Mouse (Mus musculus) adrenal gland (tissue): ENCODE data around the gene Ptgir.

Experiments used
- intact Hi-C: fragments of 180-260 bp; cut with DNase I; formaldehyde crosslinking; loops from one replicate; pipeline ENCODE4 v1.15.1; 2025

Gene Ptgir

DNA sequence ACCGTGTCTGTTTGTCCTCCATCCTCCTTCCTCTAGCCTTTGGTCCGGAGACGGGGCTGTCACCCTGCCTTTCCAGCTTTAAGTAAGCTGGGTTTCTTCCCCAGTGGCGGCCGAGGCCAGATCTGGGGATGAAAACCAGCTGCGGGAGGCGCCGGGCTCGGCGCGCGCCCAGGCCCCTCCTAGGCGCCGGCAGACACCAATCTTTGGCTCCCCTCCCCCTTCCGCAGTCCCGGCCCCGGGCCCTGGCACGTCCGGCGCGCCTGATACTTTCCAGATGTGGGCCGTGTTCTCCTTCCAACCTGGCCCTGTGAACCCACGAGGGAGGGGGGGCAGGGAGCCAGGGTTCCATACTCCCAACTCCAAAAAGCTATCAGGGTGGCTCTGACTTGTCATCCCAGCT lies 15.3 kb upstream of the Ptgir start:
- intact Hi-C loops = no loop called here

DNA sequence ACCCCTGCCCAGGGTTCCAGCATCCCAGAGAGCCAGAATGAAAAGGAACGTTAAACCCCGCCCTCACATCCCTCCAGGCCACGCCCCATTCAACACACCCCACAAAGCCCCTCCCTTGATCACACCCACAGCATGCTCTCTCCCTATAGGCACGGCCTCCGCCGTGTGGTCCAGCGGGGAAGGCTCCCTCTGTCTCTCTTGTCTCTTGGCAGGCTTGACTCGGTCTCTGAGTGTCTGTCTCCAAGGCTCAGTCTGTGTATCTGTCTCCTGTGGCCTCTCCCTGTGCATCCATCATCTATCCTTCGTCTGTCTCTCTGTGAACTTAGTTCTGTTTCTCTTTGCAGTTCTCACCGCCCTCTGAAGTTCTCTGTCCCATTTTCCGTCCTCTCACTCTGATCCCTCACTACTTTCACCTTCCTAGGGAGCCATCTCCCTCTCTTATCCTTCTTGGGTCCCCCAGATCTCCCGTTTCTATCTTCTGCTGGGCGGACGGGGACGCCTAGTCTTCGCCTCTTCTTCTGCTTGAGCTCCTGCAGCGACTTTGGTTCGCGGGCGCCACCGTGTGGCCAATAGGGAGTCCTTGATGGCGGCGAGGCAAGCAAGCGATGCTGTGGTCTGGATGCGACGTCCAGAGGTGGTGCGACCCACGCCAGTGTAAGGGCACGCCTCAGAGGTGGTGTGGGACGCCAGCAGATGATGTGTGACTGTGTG lies 14.5 kb upstream of the Ptgir start, which contains the start of gene Gng8:
Gene Gng8 (plus strand): TSS at position 146 of the 711 bp plus-strand sequence.
- intact Hi-C loops = no loop called here

DNA sequence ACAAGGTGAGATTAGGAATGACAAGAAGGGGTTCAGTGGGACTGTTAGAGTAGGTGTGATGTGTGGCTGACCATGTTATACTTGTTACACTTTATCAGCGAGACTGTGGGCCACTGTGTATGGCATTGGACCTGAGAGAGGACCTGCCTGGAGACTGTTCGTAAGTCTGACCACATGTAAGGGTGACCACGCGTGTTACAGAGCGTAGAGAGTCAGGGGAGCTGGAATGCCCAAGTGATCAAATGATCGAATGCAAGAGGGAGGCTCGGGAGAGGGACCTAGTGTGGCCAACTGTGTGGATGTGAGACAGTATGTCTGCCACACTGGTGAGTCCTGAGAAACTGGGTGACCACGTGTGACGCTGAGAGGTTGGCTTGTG lies 13.9 kb upstream of the Ptgir start:
- intact Hi-C loops = no loop called here

DNA sequence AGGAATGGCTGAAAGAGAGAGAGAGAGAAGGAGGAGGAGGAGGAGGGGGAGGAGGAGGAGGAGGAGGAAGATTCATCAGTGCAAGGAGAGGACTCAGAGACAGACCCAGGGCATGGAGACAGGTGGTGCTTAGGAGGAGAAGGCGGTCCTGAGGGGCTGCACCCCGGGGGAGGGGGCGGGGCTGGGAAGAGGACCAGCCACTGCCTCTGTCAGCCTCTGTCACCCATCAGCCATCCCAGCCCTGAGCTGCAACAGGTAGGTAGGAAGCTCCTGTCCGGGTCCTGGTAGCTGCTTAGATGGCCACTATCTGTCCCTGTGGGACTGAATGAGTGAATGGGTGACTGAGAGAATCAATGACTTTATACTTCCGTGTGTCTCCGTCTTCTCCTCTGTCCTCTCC lies 12.7 kb upstream of the Ptgir start:
- intact Hi-C loops = no loop called here

DNA sequence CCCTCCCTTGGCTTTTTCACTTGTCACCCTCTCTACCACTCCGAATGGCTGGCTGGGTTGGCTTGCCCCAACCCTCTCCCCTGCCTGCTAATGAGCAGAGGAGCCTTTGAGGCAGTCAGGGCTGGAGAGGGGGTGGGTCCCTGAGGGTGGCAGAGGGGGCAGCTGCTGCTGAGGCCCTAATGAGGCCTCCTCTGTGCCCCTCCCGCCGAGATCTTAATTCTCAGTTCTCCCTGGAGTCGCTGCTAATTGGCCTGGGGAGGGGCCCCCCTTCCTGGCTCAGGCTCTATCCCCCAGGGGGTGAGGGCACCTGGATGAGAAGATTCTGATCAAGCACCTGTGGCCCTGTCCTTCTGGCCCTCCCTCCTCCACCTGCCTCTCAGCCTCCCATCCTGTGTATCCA lies 12.0 kb upstream of the Ptgir start:
- intact Hi-C loops = no loop called here

DNA sequence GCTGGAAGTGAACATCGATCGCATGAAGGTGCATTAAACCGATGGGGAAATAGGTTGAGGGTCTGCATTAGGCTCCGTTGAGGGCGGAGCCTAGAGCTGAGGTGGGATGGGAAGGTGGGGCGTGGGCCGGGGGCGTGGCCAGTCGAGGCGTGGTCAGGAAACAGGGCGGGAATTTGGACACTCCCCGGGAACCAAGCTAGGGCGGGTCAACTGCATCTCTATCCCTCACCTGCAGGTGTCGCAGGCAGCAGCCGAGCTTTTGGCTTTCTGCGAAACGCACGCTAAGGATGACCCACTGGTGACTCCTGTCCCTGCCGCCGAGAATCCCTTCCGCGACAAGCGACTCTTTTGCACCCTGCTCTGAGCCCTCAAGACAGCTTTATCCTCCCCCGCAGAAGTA lies 11.3 kb upstream of the Ptgir start:
- intact Hi-C loops = loop anchor here (5.0 kb wide), 1 partner anchor 33 kb away; no protein-coding TSS in a partner anchor

DNA sequence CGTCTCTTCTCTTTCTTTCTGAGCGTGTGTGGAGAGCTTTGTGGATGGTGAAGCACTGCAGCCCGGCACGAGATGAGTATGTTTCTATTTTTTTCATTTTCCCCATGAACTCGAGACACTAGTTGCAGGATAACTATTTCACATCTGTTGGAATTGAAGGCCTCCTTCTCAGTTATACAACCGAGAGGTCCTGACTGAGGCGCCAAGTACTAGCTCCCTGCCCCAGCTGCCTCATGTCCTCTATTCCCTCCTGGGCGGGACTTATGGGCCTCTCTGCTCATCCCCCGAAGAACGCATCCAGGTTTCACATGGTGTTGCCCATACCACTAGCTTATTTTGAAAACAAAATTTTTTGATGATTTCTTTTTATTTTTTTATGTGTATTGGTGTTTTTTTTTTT lies 10.8 kb upstream of the Ptgir start:
- intact Hi-C loops = loop anchor here (5.0 kb wide), 1 partner anchor 33 kb away; no protein-coding TSS in a partner anchor

DNA sequence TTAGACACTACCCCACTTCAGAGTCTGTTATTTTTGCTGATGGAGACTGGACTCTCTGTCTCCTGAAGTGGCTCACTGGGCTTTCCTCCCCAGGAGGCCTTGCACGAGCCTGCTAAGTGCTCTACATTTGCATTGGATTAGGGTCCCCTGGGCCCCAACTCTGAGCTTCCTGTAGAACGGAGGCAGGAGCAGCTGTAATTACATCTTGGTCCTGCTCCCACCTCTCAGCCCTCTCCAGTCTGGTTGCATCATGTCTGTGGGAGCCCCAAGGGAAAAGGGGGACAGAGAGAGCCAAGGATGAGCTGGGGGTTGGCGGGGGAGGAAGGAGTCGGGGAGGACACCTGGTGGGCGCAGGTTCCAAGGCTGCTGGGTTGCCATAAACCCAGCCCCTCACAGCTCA lies 5.8 kb upstream of the Ptgir start:
- intact Hi-C loops = no loop called here

DNA sequence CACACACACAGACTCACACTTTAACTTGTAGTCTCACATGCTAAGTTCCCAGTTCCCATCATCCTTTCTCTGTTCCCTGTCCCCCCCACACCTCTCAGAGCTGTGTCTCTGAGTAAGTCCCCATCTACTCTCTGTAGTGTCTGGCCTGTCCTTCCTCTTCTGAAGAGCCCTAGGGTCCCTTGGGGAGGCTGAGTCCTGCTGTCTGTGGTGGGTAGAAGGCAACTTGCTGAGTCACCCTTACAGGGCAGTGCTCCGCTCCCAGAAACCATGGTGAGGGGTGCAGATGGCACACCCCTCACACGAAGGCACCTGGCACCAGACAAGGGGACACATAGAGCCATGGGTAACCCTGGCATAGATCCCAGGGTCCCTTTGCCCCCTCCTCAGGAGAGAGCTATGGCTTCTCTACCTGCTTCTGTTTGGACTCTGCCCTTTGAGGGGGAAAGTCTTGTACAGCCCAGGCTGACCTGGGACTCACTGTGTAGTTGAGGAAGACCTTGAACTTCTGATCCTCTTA lies 2.8 kb upstream of the Ptgir start:
- intact Hi-C loops = no loop called here

DNA sequence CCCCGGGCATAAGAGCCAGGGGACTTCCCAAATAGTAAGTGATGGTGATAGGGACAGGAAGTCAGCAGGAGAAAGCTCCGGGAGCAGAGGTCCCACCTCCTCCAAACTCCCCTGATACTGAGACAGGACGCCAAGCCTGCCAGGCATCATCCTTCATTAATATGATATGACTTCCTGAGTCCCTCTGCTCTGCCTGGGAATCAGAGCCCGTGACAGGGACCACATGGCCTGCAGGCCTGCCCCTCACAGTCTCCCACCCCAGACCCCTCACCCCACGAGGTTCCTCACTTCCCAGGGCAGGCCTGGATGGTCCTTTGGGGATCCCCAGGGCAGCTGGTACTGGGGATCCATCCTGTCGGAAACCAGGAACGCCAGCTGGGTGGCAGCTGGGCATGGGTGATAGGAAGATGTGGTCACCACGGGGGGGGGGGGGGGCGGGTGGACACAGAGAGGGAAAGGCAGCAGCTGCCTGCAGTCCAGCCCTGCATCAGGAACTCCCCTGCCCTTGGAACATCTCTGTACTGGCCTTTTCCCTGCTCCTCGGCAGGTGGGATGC lies 2.1 kb upstream of the Ptgir start:
- intact Hi-C loops = no loop called here

DNA sequence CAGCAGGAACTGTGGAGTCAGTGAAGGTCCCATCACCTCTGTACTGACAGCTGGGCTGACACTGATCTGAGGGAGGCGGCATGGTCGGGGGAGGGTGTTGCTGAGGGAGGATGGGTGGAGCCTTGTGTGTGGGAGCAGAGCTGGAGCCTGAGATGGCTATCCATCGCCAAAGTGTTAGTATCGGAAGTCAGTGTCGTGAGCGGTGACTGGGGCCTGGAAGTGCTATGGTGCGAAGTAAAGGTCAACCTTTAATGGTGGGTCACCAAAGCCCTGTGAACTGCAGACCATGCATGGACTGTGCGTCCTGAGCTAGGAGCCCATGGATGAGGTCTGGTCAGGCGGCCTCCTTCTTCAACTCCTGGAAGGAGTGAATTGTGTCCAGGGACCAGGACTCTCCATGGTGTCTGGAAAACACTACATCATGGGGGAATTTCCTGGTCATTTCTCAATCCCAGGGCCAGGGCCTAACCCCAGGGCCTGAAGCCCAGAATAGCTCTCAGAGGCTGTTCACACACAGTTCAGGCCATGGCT lies 734 bp upstream of the Ptgir start:
- intact Hi-C loops = no loop called here

DNA sequence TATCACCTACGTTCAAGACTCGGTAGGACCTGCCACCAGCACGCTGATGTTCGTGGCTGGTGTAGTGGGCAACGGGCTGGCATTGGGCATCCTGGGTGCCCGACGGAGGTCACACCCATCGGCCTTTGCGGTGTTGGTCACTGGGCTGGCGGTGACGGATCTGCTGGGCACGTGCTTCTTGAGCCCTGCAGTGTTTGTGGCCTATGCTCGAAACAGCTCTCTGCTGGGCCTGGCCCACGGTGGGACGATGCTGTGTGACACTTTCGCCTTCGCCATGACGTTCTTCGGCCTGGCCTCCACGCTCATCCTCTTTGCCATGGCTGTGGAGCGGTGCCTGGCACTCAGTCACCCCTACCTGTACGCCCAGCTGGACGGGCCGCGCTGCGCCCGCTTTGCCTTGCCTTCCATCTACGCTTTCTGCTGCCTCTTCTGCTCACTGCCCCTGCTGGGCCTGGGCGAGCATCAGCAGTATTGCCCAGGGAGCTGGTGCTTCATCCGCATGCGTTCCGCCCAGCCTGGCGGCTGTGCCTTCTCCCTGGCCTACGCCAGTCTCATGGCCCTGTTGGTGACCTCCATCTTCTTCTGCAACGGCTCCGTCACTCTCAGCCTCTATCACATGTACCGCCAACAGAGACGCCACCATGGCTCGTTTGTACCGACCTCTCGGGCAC lies 734 bp downstream of the Ptgir start:
- intact Hi-C loops = no loop called here

DNA sequence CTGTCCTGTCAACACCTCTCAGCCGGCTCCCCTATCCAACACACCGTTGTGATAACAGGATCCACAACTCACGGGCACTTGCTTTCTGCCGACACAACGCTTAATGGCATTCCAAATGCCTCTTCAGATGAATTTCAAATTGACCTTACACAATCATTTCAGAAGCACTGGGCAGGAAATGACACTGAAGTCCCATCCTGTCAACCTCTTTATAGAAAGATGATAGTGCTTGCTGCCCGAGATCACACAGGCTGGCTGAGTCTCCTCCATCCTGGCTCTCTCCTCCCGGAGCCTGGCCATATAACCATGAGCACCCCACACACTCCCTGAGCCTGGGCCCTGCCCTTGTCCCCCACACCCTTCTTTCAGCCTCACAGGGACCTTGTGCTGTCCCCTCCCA lies 1.6 kb downstream of the Ptgir start:
- intact Hi-C loops = no loop called here

DNA sequence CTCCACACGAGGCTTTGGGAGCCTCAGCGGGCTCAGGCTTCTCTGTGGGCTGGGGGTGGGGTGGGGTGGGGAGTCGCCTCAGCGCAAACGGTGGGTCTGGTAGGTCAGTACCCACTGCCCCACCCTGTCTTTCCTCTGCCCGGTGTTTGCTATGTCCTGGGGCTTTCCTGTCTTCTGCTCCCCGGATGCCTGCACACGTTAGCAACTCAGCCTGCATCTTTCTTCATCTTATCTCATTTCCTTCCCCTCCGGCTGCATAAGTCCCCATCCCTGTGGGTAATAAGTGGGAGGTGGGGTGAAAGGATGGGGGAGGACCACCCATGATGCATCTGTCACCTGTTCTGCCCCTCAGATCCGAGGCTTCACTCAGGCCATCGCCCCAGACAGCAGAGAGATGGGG lies 2.1 kb downstream of the Ptgir start:
- intact Hi-C loops = no loop called here

DNA sequence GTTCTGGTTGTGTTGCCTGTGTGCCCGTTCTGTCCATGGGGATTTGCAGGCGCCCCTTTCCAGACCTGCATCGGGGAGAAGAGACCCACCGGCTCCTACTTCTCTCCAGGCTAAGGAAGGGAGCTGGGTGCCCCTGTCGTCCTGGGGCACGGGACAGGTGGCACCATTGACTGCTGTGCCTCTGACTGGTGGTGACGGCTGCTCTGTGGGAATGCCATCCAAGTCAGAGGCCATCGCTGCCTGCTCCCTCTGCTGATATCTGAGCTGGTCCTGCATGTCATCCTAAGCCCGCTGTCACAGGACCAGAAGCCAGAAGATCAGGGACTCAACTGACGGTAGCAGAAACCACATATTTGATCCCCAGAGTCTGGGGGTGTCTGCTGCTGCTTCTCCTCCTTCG lies 2.6 kb downstream of the Ptgir start:
- intact Hi-C loops = no loop called here

DNA sequence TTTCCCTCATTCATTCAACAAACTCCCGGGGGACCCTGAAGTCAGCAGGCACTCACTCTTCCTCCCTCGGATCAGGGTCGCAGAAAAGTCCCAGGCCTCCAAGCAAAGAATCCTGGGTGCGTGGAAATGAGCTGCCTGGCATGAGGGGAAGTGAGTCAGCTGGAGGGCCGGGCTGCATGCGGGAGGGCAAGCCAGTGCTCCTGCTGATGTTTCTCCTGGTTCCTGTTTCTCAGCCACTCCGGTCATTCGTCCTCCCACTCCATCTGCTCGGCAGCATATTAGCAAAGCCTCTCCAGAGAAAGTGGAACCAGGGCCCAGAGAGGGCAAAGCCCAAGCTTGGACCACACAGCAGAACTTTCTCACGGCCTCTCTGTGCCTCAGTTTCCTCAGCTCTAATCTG lies 3.6 kb downstream of the Ptgir start:
- intact Hi-C loops = loop anchor here (5.0 kb wide), 1 partner anchor 38 kb away; no protein-coding TSS in a partner anchor

DNA sequence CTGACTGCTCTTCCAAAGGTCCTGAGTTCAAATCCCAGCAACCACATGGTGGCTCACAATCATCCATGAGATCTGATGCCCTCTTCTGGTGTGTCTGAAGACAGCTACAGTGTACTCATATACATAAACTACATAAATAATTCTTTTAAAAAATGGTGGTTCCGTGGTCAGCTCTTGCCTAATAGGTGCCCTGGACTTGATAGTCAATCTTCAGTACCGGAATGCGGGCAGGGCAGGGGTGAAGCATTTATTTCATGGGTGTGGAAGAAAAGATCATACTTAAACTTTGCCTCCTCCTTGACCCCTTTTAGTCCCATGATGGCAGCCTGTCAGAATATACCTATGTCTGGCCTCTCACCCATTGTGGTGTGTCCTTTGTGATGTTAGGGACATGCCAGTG lies 5.6 kb downstream of the Ptgir start:
- intact Hi-C loops = loop anchor here (5.0 kb wide), 1 partner anchor 40 kb away; no protein-coding TSS in a partner anchor

DNA sequence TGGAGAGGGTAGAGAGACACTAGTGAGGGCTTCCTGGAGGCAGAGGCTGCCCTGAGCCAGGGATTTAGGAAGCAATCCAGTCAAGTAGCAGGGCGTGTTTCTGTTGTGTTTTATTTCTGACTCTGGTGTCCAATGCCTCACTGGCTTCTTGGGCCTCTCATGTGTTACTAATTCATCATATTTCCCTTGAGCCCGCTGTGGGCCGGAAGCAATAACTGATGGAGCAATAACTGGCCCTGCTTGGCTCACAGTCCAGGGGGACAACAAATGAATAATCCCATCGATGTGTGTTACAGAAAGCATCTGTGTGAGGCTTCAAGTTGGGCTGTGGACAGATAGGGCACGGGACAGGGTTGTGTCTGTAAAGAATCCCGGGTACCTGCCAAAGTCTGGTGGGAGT lies 6.1 kb downstream of the Ptgir start:
- intact Hi-C loops = loop anchor here (5.0 kb wide), 1 partner anchor 40 kb away; no protein-coding TSS in a partner anchor

DNA sequence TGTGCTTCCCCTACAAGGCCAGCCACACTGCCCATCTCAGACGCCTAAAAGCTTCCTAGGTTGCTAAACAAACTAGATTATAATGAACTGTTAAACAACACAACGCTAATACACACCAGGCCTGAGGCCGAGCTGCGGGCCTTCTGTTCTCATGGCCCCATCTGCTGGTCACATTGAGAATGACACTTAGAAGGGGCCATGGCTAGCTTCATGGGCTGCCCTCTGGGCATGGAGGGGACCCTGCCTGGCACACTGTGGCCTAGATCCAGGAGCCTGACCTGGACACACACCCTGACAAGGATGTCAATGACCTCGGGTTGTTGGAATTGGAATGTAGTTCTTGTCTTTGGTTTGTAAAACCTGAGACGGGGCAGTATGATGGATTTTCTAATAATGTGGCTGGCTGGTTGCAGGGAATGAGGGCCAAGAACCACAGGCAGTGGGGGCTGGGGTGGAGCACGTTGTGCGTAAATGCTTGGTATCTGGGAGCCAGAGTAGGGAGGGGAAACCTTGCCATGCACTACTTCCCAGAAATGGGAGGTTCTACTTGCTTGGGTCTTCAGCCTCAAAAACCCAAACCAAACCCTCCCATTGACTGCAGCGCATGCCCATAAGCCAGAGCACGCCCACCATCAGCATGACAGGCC lies 7.6 kb downstream of the Ptgir start:
- intact Hi-C loops = loop anchor here (1.0 to 5.0 kb wide), 2 partner anchors 18 to 42 kb away; no protein-coding TSS in a partner anchor

DNA sequence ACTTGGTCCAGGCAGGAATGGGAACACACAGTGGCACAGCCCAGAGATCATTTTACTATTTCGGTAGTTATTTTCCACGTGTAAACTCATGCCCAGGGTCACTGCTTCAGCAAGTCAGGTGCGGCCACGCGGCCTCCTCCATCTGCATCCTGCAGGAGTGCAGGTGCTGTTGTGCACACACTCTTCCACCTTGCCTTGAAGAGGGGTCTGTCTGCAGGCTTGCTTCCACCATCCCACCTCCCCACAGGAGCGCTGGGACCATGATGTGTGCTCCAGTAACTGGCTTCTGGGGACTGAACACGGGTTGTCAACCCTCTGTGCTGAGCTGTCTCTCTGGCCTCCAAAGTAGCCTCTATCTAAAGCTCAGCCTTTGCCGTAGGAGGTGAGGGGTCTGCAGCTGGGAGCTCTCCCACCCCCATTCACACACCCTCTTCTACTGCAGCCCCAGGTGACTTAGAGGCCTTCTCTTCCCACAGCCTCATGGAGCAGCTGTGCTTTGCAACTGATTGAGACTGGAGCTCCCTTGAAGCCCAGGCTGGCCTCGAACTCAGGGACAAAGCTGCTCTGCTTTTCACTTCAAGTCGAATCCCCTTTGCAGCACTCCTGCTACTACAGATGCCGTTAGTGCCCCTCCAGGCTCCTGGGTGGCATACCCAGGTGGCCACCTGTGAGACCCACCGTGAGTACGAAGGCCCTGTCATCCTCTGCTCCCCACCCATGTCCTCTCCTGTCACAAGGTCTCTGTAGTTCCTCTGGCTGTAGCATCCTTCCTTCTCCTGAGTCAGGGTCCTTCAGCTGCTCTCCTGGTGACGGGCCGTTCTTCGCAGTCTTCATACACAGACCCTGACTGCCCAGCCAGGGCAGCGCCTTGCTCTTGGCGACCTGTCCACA lies 8.4 kb downstream of the Ptgir start:
- intact Hi-C loops = loop anchor here (5.0 kb wide), 1 partner anchor 42 kb away; no protein-coding TSS in a partner anchor
